Mouse (Mus musculus) heart, postnatal 0 days (tissue): ENCODE results near the gene E330021D16Rik. TPM values are rescaled to one million over a fixed set of nuclear protein-coding genes. Genes with fewer than 3 reads are reported as not detected.

Experiments
- ATAC-seq: fragments of 200-750 bp; cut with Nextera tagmentation; 2 replicates; pipeline ENCODE4 v1.8.0; 2017; ENCODE audit warnings: low read depth, moderate number of reproducible peaks, moderate library complexity; ENCODE audit not compliant: insufficient read depth
- DNase-seq: peaks from one replicate; pipeline ENCODE4 v3.0.0-alpha.2; 2016; ENCODE audit warnings: low spot score
- H3K27ac ChIP-seq: fragments of 300-500 bp; sonication (generic); 2 replicates; pipeline ENCODE4 v1.5.1; 2014; ENCODE audit warnings: low read depth, mild to moderate bottlenecking
- H3K27me3 ChIP-seq: fragments of 300-500 bp; sonication (generic); 2 replicates; pipeline ENCODE4 v1.6.1; 2014; ENCODE audit warnings: low read length, mixed read lengths; ENCODE audit not compliant: control insufficient read depth, insufficient read depth
- H3K36me3 ChIP-seq: fragments of 300-500 bp; sonication (generic); replicated peaks from 2 replicates; pipeline ENCODE4 v1.6.1; 2014; ENCODE audit warnings: low read length, mixed read lengths; ENCODE audit not compliant: control insufficient read depth, insufficient read depth
- H3K4me1 ChIP-seq: fragments of 300-500 bp; sonication (generic); 2 replicates; pipeline ENCODE4 v1.6.1; 2014; ENCODE audit warnings: antibody characterized with exemption; ENCODE audit not compliant: control insufficient read depth, insufficient read depth
- H3K4me2 ChIP-seq: fragments of 300-500 bp; sonication (generic); 2 replicates; pipeline ENCODE4 v1.6.1; 2014; ENCODE audit warnings: low read depth, mild to moderate bottlenecking, low read length, moderate library complexity
- H3K4me3 ChIP-seq: fragments of 300-500 bp; sonication (generic); 2 replicates; pipeline ENCODE4 v1.5.1; 2014; ENCODE audit warnings: low read depth, low read length
- H3K9ac ChIP-seq: fragments of 300-500 bp; sonication (generic); replicated peaks from 2 replicates; pipeline ENCODE4 v1.6.1; 2014; ENCODE audit warnings: low read depth, low read length, mixed read lengths
- H3K9me3 ChIP-seq: fragments of 300-500 bp; sonication (generic); replicated peaks from 2 replicates; pipeline ENCODE4 v1.6.1; 2016; ENCODE audit warnings: low read length; ENCODE audit not compliant: control insufficient read depth
- CTCF ChIP-seq: IDR thresholded peaks from 2 replicates; pipeline ENCODE4 v1.5.1; 2016; ENCODE audit warnings: antibody characterized with exemption, control low read depth, low read depth
- EP300 ChIP-seq: IDR thresholded peaks from 2 replicates; pipeline ENCODE4 v1.6.1; 2016; ENCODE audit warnings: antibody characterized with exemption, low read depth
- WGBS: fragments of 180-500 bp; shearing (Covaris S2); extraction: QIAGEN DNeasy Blood & Tissue Kit; methylation state at CpG from one replicate; pipeline ENCODE4 v1.1.7; 2014; 5-methylcytosine and 5-hydroxymethylcytosine counted together
- polyA plus RNA-seq: library from polyadenylated mRNA; unstranded; fragments of >200 nt; fragmentation: Nextera tagmentation; extraction: Ambion mirVana; gene quantifications from 2 replicates; pipeline ENCODE4 v1.2.1, GENCODE M21; 2015
- total RNA-seq: library from RNA; depleted of rRNA; stranded (reverse); fragments of >200 nt; gene quantifications from 2 replicates; pipeline ENCODE4 v1.2.3, GENCODE M21; 2014; ENCODE audit warnings: low replicate concordance; rRNA removed

Gene E330021D16Rik
- total and polyA plus RNA-seq, 2 experiments from 2014 or later: not detected

GRCm38 (mm10) chr6:136364008-136364407 lies 51.4 kb downstream of the E330021D16Rik start:
- no peak for TF ChIP-seq CTCF
- no peaks in the 10 kb centered on the region for H3K4me1 ChIP-seq
- no peak overlapping the region for H3K9ac ChIP-seq
- DNase-seq: no peak
- H3K4me3 ChIP-seq: no peak overlapping the region
- no peak overlapping the region for H3K4me2 ChIP-seq
- H3K9me3 ChIP-seq: no peaks in the 10 kb centered on the region
- no peak overlapping the region for H3K27ac ChIP-seq
- no peaks in the 10 kb centered on the region for H3K36me3 ChIP-seq
- 68% methylated on average over 4 of the region's 4 CpGs for WGBS
- no peaks in the 10 kb centered on the region for H3K27me3 ChIP-seq
- ATAC-seq: no peak

GRCm38 (mm10) chr6:136363313-136363712 lies 52.1 kb downstream of the E330021D16Rik start:
- 84% methylated on average over 8 of the region's 8 CpGs for WGBS
- no peaks in the 10 kb centered on the region for H3K4me1 ChIP-seq
- ATAC-seq: no peak

GRCm38 (mm10) chr6:136358471-136358870 lies 56.9 kb downstream of the E330021D16Rik start:
- H3K36me3 ChIP-seq: no peaks in the 10 kb centered on the region
- H3K4me2 ChIP-seq: no peak overlapping the region
- no peaks in the 10 kb centered on the region for H3K27me3 ChIP-seq
- no peak overlapping the region for H3K27ac ChIP-seq
- ATAC-seq (no peak), DNase-seq (no peak)
- no peaks in the 10 kb centered on the region for H3K9me3 ChIP-seq
- no peak overlapping the region for H3K4me3 ChIP-seq
- no peaks in the 10 kb centered on the region for H3K4me1 ChIP-seq
- WGBS: 72% methylated on average over 5 of the region's 5 CpGs
- H3K9ac ChIP-seq: no peak overlapping the region
- TF ChIP-seq CTCF: no peak

More at GRCm38 (mm10) chr6:136363313-136363712, 52.1 kb downstream of the E330021D16Rik start:
- H3K4me2 ChIP-seq: no peak overlapping the region
- no peak overlapping the region for H3K27ac ChIP-seq
- H3K27me3 ChIP-seq: no peaks in the 10 kb centered on the region
- no peak overlapping the region for H3K4me3 ChIP-seq
- no peak for DNase-seq
- no peak for TF ChIP-seq EP300
- H3K9ac ChIP-seq: no peak overlapping the region
- no peaks in the 10 kb centered on the region for H3K9me3 ChIP-seq
- H3K36me3 ChIP-seq: no peaks in the 10 kb centered on the region

- H3K9ac ChIP-seq: no peak overlapping the region
- no peaks in the 10 kb centered on the region for H3K9me3 ChIP-seq
- TF ChIP-seq EP300: no peak
- peak; percentile 83 for TF ChIP-seq CTCF
- DNase-seq (peak; percentile 45), ATAC-seq (no peak)
- WGBS: 33% methylated on average over 11 of the region's 11 CpGs
- H3K36me3 ChIP-seq: no peaks in the 10 kb centered on the region
- no peak overlapping the region for H3K4me3 ChIP-seq
- no peak overlapping the region for H3K4me2 ChIP-seq
- H3K27me3 ChIP-seq: no peaks in the 10 kb centered on the region
- H3K4me1 ChIP-seq: no peaks in the 10 kb centered on the region
- no peak overlapping the region for H3K27ac ChIP-seq
Measured at GRCm38 (mm10) chr6:136353399-136354184, 61.8 kb downstream of the E330021D16Rik start.

Other genes with a start within 250 kb of the E330021D16Rik start
- 0.11 and 0.15 TPM in 2 replicates for gene Grin2b, start 242.1 kb downstream of the E330021D16Rik start, total RNA-seq
- not detected in 2 replicates for gene Grin2b, start 242.1 kb downstream of the E330021D16Rik start, polyA plus RNA-seq
- not detected in 2 replicates for gene Gm8994, start 88.0 kb downstream of the E330021D16Rik start, total RNA-seq
- not detected in 2 replicates for gene Gm8994, start 88.0 kb downstream of the E330021D16Rik start, polyA plus RNA-seq
- 43.3 and 54.5 TPM in 2 replicates for gene Atf7ip, start 90.6 kb upstream of the E330021D16Rik start, total RNA-seq
- 16.5 and 19.2 TPM in 2 replicates for gene Atf7ip, start 90.6 kb upstream of the E330021D16Rik start, polyA plus RNA-seq
- gene Plbd1, start 246.4 kb upstream of the E330021D16Rik start, total RNA-seq: 6.1 and 11.9 TPM in 2 replicates
- 11.7 and 13.3 TPM in 2 replicates for gene Plbd1, start 246.4 kb upstream of the E330021D16Rik start, polyA plus RNA-seq